Mouse (Mus musculus) lung, postnatal 25 days (tissue): Measurements from ENCODE around the gene Samd1.

Experiments used
- DNase-seq: peaks from one replicate; pipeline ENCODE4 v3.0.0; 2022; ENCODE audit warnings: low spot score

Samd1 gene

GRCm38 (mm10) chr8:84011705-84012498, 14.4 kb downstream of the Samd1 start, which contains the start of gene 2210011C24Rik:
Gene 2210011C24Rik, minus strand, starts transcription at chr8:84012171.
- peak; percentile 79 for DNase-seq

GRCm38 (mm10) chr8:84012499-84013165, 15.2 kb downstream of the Samd1 start:
- DNase-seq, result no peak

GRCm38 (mm10) chr8:84015833-84016232, 18.4 kb downstream of the Samd1 start:
- DNase-seq, result no peak

GRCm38 (mm10) chr8:84019738-84020137, 22.3 kb downstream of the Samd1 start:
- no peak for DNase-seq

GRCm38 (mm10) chr8:84021096-84021495, 23.6 kb downstream of the Samd1 start, which contains the start of gene Palm3:
Gene Palm3, plus strand, starts transcription at chr8:84021471.
- DNase-seq, result no peak

- DNase-seq, result no peak
These were observed 24.1 kb downstream of the Samd1 start for GRCm38 (mm10) chr8:84021569-84021968.

GRCm38 (mm10) chr8:84023085-84023484, 25.6 kb downstream of the Samd1 start:
- peak; percentile 78 for DNase-seq

GRCm38 (mm10) chr8:84023631-84024030, 26.2 kb downstream of the Samd1 start:
- no peak for DNase-seq

GRCm38 (mm10) chr8:84024171-84024570, 26.7 kb downstream of the Samd1 start:
- no peak for DNase-seq

- DNase-seq, result no peak
These were observed 28.4 kb downstream of the Samd1 start for GRCm38 (mm10) chr8:84025863-84026262.

- DNase-seq, result no peak
These were observed 30.0 kb downstream of the Samd1 start for GRCm38 (mm10) chr8:84027449-84027848.

GRCm38 (mm10) chr8:84029272-84029671, 31.8 kb downstream of the Samd1 start:
- DNase-seq, result no peak

GRCm38 (mm10) chr8:84032777-84033176, 35.3 kb downstream of the Samd1 start:
- no peak for DNase-seq

- DNase-seq, result no peak
These were observed 40.5 kb downstream of the Samd1 start for GRCm38 (mm10) chr8:84038015-84038414.

GRCm38 (mm10) chr8:84039050-84039449, 41.6 kb downstream of the Samd1 start:
- peak; percentile 71 for DNase-seq

- DNase-seq, result peak; percentile 64
These were observed 44.8 kb downstream of the Samd1 start, which contains the start of gene Il27ra for GRCm38 (mm10) chr8:84042066-84042947. Gene Il27ra, minus strand, starts transcription at chr8:84042589.

GRCm38 (mm10) chr8:84042948-84043342, 45.5 kb downstream of the Samd1 start:
- DNase-seq, result no peak

GRCm38 (mm10) chr8:84044103-84044502, 46.6 kb downstream of the Samd1 start:
- DNase-seq, result no peak

- no peak for DNase-seq
These were observed 47.4 kb downstream of the Samd1 start, which contains the start of gene Rln3 for GRCm38 (mm10) chr8:84044900-84045299. Gene Rln3, minus strand, starts transcription at chr8:84045000.

- DNase-seq, result no peak
These were observed 49.0 kb downstream of the Samd1 start for GRCm38 (mm10) chr8:84046505-84046904.

- no peak for DNase-seq
These were observed 50.7 kb downstream of the Samd1 start for GRCm38 (mm10) chr8:84048171-84048570.
